Mouse (Mus musculus): ENCODE measurements at regions not wholly inside any gene's neighbourhood (a gene's known extent, or its start where the extent isn't known, plus 50 kb on each side); places are given as distances from the start of the nearest gene placed in this dataset.

DNA sequence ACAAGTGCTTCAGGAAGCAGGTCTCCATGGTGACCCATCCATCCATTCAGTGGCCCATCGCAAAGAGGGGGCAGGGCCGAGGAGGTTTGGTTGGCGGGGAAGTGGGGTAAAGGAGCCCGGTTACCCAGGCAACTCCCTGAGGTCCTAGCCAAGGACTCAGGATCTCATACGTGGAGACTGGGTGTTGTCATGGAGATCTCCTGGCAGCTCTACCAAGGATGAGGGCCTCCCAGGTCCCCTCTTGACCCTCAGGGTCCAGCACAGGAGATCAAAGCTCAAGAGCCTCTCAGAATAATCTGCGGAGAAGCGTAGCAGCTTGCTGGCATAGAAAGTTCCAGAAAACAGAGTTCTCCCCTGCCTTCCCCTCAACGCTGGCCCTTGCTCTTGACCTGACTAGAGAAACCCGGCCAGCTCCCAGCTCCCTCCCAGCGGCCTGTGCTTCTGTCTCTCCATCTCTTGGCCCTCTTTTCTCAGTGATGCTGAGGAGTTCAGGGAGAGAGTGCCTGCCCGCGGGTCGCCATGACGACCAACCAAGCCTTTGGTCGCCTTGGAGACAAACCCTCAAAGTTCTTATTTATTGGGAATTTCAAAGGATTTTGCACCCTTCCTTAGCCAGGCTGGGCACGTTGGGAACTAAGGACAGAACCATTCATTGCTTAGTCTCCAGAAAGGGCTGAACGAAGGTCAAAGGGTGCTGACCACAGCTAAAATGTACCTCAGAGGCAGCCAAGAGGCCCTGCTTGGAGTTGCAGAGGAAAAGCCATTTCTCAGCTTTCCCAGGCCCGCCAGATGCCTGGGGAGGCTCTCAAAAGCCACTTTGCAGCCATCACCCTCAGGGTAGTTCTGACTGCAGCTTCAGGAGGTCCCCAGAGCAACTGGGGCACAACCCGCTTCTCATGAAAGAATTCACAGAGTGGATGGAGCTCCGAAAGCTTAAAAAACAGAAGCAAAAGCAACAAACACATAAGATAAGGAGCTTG, 60.0 kb downstream of the Ubiad1 start:
- in situ Hi-C loops (cut with MboI; ENCODE audit: low pct_unique_long_range_greater_than_20kb in 1 of 2, low sequenced_read_pairs in 2 of 2, unreplicated experiment in 1 of 2) = loop anchor here in 1 of 2 experiments (5.0 kb wide), 1 partner anchor 212 kb away; no protein-coding TSS in a partner anchor

DNA sequence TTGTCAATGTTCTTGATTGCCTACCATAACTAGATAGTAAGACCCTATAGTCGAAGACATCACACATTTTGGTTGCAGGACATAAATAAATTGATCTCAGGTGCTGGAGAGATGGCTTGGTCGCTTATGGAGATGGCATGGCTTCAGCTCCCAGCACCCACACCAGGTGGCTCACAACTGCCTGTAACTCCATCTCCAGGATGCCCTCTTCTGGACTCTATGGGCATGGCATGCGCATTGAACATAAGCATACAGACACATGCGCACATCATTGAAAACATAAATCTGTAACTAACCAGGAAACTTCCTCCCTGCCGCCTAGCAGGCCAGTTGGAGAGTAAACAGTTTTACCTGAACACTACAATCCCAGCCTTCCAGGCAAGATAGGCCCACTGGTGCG, 64.0 kb downstream of the Ubiad1 start:
- in situ Hi-C loops (cut with MboI; ENCODE audit: low pct_unique_long_range_greater_than_20kb in 1 of 2, low sequenced_read_pairs in 2 of 2, unreplicated experiment in 1 of 2) = loop anchor here in 1 of 2 experiments (5.0 kb wide), 1 partner anchor 208 kb away; no protein-coding TSS in a partner anchor

DNA sequence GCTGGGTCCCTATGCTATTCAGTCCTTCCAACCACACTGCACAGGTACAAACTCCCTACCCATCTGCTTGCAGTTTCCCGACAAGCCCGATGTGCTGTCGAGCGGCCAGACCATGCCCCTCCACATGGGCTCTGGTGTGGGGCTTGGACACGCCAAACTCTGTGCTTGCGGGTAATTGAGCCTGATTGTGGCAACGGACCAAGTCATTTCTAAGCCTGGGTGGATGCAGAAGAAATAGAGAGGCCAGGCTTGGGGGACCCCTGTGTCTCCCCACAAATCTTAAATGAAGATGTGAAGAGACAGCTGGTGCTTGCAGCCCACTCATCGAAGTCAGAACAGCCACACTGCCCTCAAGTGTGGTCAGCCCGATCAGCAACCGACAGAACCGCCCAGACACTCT, 66.1 kb downstream of the Ubiad1 start:
- in situ Hi-C loops (cut with MboI; ENCODE audit: low pct_unique_long_range_greater_than_20kb in 1 of 2, low sequenced_read_pairs in 2 of 2, unreplicated experiment in 1 of 2) = no loop called here

- in situ Hi-C loops (cut with MboI; ENCODE audit: low pct_unique_long_range_greater_than_20kb in 1 of 2, low sequenced_read_pairs in 2 of 2, unreplicated experiment in 1 of 2) = no loop called here
Measured at GRCm38 (mm10) chr4:148377368-148377767, 67.2 kb downstream of the Ubiad1 start.

DNA sequence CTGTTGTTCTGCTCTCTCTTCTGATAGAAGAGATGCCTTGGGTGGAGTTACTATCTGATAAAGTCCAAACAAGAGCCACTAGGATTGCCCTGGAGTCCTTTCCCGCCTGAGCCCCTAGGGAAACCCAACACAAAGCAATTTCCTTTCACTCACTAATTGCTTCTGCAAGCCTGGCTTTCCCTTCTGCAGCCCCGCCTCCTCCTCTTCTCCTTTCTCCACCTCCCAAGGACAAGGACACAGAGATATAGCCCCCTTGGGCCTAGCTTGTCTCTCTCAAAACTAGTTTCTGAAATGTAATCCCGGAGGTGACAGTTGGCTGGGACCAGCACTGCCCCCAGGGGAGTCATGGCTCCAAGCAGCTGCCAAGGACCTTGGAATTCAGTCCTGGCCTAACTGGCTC, 68.1 kb downstream of the Ubiad1 start:
- in situ Hi-C loops (cut with MboI; ENCODE audit: low pct_unique_long_range_greater_than_20kb in 1 of 2, low sequenced_read_pairs in 2 of 2, unreplicated experiment in 1 of 2) = no loop called here

DNA sequence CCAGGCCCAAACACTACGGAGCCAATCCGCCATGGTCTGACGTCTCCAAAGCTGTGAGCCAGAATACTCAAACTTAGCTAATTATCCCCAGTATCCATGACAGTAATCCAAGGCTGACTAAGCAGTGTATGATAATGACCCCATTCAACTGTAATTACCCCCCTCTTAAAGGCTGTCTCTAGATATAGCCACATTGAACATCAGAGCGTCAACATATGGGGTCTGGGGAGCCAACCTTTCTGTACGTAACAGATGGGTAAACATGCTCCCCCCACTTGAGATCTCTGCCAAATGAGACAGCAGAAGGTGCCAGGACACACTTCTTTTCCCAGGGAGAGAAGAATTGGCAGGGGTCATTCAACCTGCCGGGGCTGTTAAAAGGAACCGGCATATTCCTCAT, 73.1 kb downstream of the Ubiad1 start:
- in situ Hi-C loops (cut with MboI; ENCODE audit: low pct_unique_long_range_greater_than_20kb in 1 of 2, low sequenced_read_pairs in 2 of 2, unreplicated experiment in 1 of 2) = no loop called here

DNA sequence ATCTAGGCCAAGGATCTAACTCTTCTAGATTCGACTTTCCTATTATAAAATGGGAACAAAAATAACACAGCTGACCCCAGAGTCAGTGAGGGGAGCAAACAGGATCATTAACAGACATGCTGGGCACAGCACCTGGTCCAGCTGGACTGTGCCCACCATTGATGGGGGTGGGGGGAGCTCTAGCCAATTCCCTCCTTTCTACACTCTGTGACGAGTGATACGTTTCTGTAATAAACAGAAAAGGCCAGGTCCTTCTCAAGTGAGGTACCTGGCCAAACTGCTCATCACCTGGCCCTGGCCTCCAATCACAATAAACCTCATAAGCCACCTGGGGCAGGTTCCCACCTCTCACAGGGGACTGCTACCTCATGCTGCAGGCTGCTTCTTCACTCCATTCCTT, 76.9 kb downstream of the Ubiad1 start:
- in situ Hi-C loops (cut with MboI; ENCODE audit: low pct_unique_long_range_greater_than_20kb in 1 of 2, low sequenced_read_pairs in 2 of 2, unreplicated experiment in 1 of 2) = no loop called here

DNA sequence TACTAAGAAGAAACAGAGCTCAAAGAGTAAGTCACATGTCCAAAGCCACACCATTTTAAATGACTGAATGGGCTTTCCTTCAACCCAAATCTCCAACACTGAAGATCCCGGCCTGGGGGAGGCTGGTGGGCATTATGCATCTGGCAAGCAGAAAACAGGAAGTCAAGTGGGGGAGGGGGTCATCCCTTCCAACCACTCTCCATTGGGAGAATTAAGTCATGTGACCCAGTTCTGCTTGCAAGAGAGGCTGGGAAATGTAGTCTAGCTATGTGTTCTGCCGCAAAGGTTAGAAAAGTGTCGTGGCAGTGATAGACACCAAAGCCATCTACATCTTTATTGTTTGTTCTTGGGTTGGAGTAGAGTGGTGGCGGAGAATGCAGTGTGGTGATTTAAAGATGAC, 78.0 kb upstream of the Disp3 start:
- in situ Hi-C loops (cut with MboI; ENCODE audit: low pct_unique_long_range_greater_than_20kb in 1 of 2, low sequenced_read_pairs in 2 of 2, unreplicated experiment in 1 of 2) = no loop called here

DNA sequence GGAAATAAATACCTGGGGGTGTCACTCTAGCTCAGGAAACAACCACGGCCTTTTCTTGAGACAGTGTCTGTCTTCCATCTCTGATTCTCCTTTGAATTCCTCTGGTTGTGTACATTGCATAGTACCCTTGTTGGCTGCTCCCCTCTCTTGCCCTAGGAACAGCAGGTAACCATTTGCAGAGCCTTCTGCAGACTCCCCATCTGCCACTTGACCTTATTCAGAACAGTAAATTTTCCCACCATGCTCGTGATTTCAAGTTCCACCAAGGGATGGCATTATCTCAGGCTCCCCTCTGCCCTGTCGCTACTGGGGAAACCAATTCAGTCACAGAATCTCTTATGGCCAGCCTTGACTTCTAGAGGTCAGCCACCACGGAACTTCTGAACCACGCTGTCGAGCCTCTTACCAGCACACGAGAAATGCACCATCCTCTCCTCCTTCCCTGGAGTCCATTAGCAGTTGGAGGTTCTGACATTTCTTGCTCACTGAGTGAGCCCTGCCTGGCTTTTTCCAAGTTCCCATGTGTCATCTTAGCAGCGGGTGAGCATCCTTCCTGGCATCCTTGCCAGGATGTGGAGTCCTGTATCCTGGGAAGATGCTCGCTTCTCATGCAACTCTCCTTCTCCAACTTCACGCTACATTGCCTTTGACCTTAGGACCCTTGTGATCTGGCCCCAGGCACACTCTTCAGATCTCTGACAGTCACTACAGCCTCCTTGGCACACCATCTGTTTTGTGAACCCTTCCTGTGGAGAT, 75.8 kb upstream of the Disp3 start:
- in situ Hi-C loops (cut with MboI; ENCODE audit: low pct_unique_long_range_greater_than_20kb in 1 of 2, low sequenced_read_pairs in 2 of 2, unreplicated experiment in 1 of 2) = no loop called here

DNA sequence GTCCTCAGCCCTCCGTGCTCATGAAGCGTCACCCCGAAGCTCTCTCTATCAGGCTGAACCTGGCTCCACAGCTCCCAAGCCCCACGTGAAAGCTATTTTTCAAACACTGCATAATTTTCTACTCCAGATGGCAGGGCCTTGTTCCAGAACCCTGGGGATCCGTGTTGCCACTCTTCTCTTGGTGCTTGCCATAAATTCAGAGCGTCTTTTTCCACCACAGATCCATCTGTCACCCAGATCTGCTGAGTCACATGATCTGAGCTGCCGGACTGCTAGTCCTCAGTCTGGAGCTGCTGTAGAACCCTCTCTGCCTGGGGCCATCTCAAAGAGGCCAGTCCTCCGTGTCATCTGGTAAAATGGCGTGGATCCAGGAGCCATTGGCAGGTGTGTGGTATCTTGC, 73.2 kb upstream of the Disp3 start:
- in situ Hi-C loops (cut with MboI; ENCODE audit: low pct_unique_long_range_greater_than_20kb in 1 of 2, low sequenced_read_pairs in 2 of 2, unreplicated experiment in 1 of 2) = no loop called here

GRCm38 (mm10) chr4:148358336-148358735, 70.6 kb upstream of the Disp3 start:
- in situ Hi-C loops (cut with MboI; ENCODE audit: low pct_unique_long_range_greater_than_20kb in 1 of 2, low sequenced_read_pairs in 2 of 2, unreplicated experiment in 1 of 2) = no loop called here

- in situ Hi-C loops (cut with MboI; ENCODE audit: low pct_unique_long_range_greater_than_20kb in 1 of 2, low sequenced_read_pairs in 2 of 2, unreplicated experiment in 1 of 2) = no loop called here
Measured at GRCm38 (mm10) chr4:148357221-148357621, 69.5 kb upstream of the Disp3 start.

DNA sequence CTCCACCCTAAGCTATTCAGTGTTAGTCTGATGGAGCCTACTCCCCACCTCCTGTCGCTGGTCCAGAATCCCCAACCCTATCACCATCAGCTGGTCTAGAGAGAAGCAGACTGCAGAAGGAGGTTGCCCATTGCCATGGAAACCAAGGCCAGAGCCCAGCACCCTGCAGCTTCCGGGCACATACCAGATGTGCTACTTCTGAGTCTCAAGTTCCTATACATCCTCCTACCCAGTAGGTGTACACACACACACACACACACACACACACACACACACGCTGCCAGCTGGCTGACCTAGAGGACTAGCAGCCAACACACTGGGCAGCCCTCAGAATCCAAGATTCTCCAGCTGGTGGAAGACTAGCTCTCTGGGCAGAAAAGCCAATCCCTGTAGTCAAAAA, 68.9 kb upstream of the Disp3 start:
- in situ Hi-C loops (cut with MboI; ENCODE audit: low pct_unique_long_range_greater_than_20kb in 1 of 2, low sequenced_read_pairs in 2 of 2, unreplicated experiment in 1 of 2) = no loop called here

GRCm38 (mm10) chr4:148353969-148354368, 66.2 kb upstream of the Disp3 start:
- in situ Hi-C loops (cut with MboI; ENCODE audit: low pct_unique_long_range_greater_than_20kb in 1 of 2, low sequenced_read_pairs in 2 of 2, unreplicated experiment in 1 of 2) = no loop called here

- in situ Hi-C loops (cut with MboI; ENCODE audit: low pct_unique_long_range_greater_than_20kb in 1 of 2, low sequenced_read_pairs in 2 of 2, unreplicated experiment in 1 of 2) = no loop called here
Measured at GRCm38 (mm10) chr4:148352690-148353089, 64.9 kb upstream of the Disp3 start.

GRCm38 (mm10) chr4:148341531-148342157, 53.9 kb upstream of the Disp3 start:
- in situ Hi-C loops (cut with MboI; ENCODE audit: low pct_unique_long_range_greater_than_20kb in 1 of 2, low sequenced_read_pairs in 2 of 2, unreplicated experiment in 1 of 2) = no loop called here

- in situ Hi-C loops (cut with MboI; ENCODE audit: low pct_unique_long_range_greater_than_20kb in 1 of 2, low sequenced_read_pairs in 2 of 2, unreplicated experiment in 1 of 2) = no loop called here
Measured at GRCm38 (mm10) chr4:148340342-148340741, 52.6 kb upstream of the Disp3 start.

DNA sequence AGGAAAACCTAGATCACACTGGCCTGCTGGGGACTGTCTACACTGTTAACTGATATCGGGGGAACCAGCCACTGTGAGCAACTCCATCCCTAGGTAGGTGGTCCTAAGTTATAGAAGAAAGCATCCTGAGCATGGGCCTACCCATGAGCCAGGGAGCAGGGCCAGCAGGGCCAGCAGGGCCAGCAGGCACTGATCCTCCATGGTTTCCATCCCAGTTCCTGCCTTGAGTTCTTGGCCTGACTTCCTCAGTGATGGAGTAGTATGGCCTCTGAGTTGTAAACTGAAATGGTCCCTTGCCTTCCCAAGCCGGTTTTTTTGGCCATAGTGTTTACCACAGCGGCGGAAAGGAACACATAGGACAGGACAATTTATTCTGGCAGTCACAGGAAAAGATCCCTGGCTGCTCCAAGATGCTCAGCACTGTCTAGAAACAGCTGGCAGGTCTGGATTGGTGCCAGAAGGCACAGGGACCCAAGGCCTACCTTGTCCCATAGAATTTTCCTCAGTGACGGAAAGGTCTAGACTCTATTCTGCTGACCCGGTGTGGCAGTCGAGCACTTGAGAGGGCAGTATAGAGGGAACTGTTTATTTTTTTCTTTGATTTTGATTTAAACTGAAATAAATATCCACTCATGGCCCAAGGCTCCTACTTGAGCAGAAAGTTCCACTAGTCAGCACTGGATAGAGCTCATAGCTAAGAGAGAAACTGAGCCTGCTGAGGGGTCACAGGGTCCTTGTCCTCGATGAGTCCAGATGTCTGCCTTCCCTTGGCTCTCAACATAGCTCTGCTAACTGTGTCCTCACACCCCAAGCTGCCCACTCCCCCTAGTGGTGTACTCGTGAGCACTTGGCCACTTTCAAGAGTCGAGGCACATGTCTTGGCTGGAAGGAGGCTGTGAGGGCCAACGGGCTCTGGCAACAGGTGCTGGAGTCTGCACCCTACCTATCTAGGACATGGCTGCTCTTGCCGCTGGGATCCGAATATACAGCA, 50.4 kb upstream of the Disp3 start:
- in situ Hi-C loops (cut with MboI; ENCODE audit: low pct_unique_long_range_greater_than_20kb in 1 of 2, low sequenced_read_pairs in 2 of 2, unreplicated experiment in 1 of 2) = no loop called here
